Mouse (Mus musculus) myocyte (in vitro differentiated cells): ENCODE results near the gene Zfp790. TPM values are rescaled to one million over a fixed set of nuclear protein-coding genes. Genes with fewer than 3 reads are reported as not detected.

Experiments used
- H3K27me3 ChIP-seq: one replicate; pipeline ENCODE4 v1.6.1; 2011; ENCODE audit not compliant: control insufficient read depth, insufficient read depth, insufficient read length
- H3K36me3 ChIP-seq: one replicate; pipeline ENCODE4 v1.6.1; 2011; ENCODE audit not compliant: control insufficient read depth, insufficient read depth
- H3K4me2 ChIP-seq: one replicate; pipeline ENCODE4 v1.6.1; 2011; ENCODE audit warnings: low read depth, control low read depth
- H3K4me3 ChIP-seq: one replicate; pipeline ENCODE4 v1.5.1; 2011; ENCODE audit warnings: mild to moderate bottlenecking, control low read depth, moderate library complexity
- H3K79me2 ChIP-seq: one replicate; pipeline ENCODE4 v1.6.1; 2011; ENCODE audit not compliant: control insufficient read depth, insufficient read depth
- H3ac ChIP-seq: one replicate; pipeline ENCODE4 v1.6.1; 2011; ENCODE audit not compliant: control insufficient read depth, insufficient read length
- CEBPB ChIP-seq: IDR thresholded peaks from 2 replicates; pipeline ENCODE4 v1.6.1; 2011; ENCODE audit warnings: mild to moderate bottlenecking, moderate library complexity; ENCODE audit not compliant: poor library complexity, insufficient read depth, severe bottlenecking
- E2F4 ChIP-seq: IDR thresholded peaks from one replicate; pipeline ENCODE4 v1.6.1; 2011; ENCODE audit warnings: mild to moderate bottlenecking, control low read depth, moderate library complexity; ENCODE audit not compliant: insufficient read depth
- MAX ChIP-seq: IDR thresholded peaks from one replicate; pipeline ENCODE4 v1.6.1; 2011; ENCODE audit warnings: low read depth, mild to moderate bottlenecking, control low read depth
- MYOD1 ChIP-seq, 3 experiments: IDR thresholded peaks; one replicate each; pipeline ENCODE4 v1.6.1; 2011; ENCODE audit warnings: control low read depth in 2 of 3, low read depth in 2 of 3, mild to moderate bottlenecking in 2 of 3, moderate library complexity in 1 of 3; ENCODE audit not compliant: insufficient read length in 2 of 3, control insufficient read depth in 1 of 3
- MYOG ChIP-seq, 3 experiments: IDR thresholded peaks; one replicate each; pipeline ENCODE4 v1.6.1; 2011; ENCODE audit warnings: control low read depth in 2 of 3, low read depth in 2 of 3, mild to moderate bottlenecking in 2 of 3; ENCODE audit not compliant: insufficient read length in 2 of 3, control insufficient read depth in 1 of 3, insufficient read depth in 1 of 3
- POLR2A ChIP-seq: IDR thresholded peaks from one replicate; pipeline ENCODE4 v1.6.1; 2011; ENCODE audit warnings: low read depth, mild to moderate bottlenecking, control low read depth, moderate library complexity; ENCODE audit not compliant: insufficient read length
- POLR2AphosphoS2 ChIP-seq: IDR thresholded peaks from one replicate; pipeline ENCODE4 v1.6.1; 2011; ENCODE audit warnings: low read depth, control low read depth; ENCODE audit not compliant: insufficient read length
- REST ChIP-seq: IDR thresholded peaks from one replicate; pipeline ENCODE4 v1.6.1; 2011; ENCODE audit warnings: mild to moderate bottlenecking, control low read depth, moderate library complexity; ENCODE audit not compliant: insufficient read depth, insufficient read length
- SRF ChIP-seq: IDR thresholded peaks from one replicate; pipeline ENCODE4 v1.6.1; 2011; ENCODE audit warnings: low read depth; ENCODE audit not compliant: control insufficient read depth, insufficient read length
- TCF12 ChIP-seq: IDR thresholded peaks from one replicate; pipeline ENCODE4 v1.6.1; 2011; ENCODE audit warnings: mild to moderate bottlenecking, control low read depth; ENCODE audit not compliant: poor library complexity, insufficient read depth, severe bottlenecking
- TCF3 ChIP-seq: IDR thresholded peaks from one replicate; pipeline ENCODE4 v1.6.1; 2011; ENCODE audit warnings: low read depth, control low read depth; ENCODE audit not compliant: insufficient read length
- USF1 ChIP-seq: IDR thresholded peaks from one replicate; pipeline ENCODE4 v1.6.1; 2011; ENCODE audit warnings: low read depth, mild to moderate bottlenecking, control low read depth, moderate library complexity
- polyA plus RNA-seq: library from polyadenylated mRNA; unstranded; fragments of >200 nt; fragmentation: generic; extraction: Trizol; gene quantifications from one replicate; pipeline ENCODE4 v1.2.1, GENCODE M21; 2012; ENCODE audit warnings: missing spikeins

The Zfp790 gene
- 5.1 TPM for polyA plus RNA-seq

DNA sequence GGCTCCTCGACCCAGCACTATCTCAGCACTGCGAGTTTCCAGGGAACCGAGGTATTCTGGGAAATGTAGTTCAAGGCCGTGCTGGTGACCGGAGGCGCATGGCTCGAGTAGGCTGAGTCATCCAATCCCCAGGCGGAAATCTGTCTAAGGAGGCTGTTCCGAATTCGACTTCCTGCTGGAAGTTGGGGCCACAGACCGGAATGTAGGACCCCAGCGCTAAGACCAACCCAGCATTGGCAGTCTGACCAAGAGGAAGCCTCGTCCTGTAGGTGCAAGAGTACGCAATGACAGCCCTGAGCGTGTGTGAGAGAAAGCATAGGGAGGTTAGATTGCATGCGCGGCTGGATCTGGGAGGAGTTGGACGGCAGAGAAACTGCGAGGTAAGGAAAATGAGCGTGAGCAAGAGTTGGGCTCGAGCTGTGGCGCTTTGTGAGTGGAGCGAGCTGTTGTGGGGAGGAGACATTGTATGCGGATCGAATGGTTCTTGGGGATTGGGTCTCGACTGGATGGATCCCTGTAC is at the start of gene Zfp790:
Gene Zfp790, plus strand, starts transcription at position 205 of the 520 bp plus-strand sequence.
- Histone ChIP-seq H3K4me3 (peak within 1 kb of the TSS; percentile 63), H3K79me2 (peaks cover 31% of the 10 kb centered on the region), H3K4me2 (peak within 1 kb of the TSS; percentile 83), H3ac (peak within 1 kb of the TSS; percentile 67), H3K36me3 (no peaks in the 10 kb centered on the region), H3K27me3 (no peaks in the 10 kb centered on the region)
- TF ChIP-seq MAX (no peak), E2F4 (no peak), MYOD1 (IDR thresholded peaks at IDR 0.05; ENCODE audit: control insufficient read depth in 1 of 3, insufficient read length in 2 of 3, low read depth in 2 of 3) (no peak), POLR2AphosphoS2 (peak; percentile 79), REST (no peak), POLR2A (peak; percentile 81), TCF12 (no peak), CEBPB (no peak), MYOG (IDR thresholded peaks at IDR 0.05; ENCODE audit: control insufficient read depth in 1 of 3, insufficient read depth in 1 of 3, insufficient read length in 2 of 3, low read depth in 2 of 3) (no peak), SRF (peak; percentile 7), USF1 (peak; percentile 9), TCF3 (no peak)

DNA sequence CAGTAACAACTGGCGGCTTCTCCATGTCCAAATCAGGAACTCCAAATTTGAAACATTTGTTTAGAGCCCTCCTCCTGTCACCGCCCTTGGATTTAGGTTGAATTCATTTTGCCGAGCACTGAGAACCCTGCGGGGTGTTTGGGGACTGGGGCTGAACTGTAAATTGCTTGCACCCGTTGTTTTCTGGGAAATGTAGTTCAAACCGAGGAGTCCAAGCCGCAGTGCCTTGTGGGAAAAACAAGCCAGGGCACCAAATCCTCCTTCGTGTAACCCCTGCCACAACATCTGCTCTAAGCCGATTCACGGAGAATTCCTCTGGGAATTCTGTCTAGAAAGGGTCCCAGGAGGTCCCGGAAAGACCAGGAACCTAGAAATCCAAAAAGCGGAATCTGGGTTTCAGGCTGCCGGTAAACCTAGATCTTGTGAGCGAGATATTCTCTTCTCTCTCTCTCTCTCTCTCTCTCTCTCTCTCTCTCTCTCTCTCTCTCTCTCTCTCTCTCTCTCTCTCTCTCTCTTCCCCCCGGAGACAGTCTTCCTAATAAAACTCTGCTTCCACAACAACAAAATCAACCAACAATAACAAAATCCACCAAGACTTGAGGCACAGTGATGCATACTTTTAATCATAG is 48.7 kb upstream of the Zfp790 start:
- no peak for TF ChIP-seq CEBPB
- TF ChIP-seq TCF3, result no peak
- TF ChIP-seq SRF, result no peak
- no peak for TF ChIP-seq POLR2AphosphoS2
- TF ChIP-seq MYOD1 (IDR thresholded peaks at IDR 0.05; ENCODE audit: control insufficient read depth in 1 of 3, insufficient read length in 2 of 3, low read depth in 2 of 3), result no peak
- TF ChIP-seq REST, result no peak
- no peak for TF ChIP-seq TCF12
- TF ChIP-seq MYOG (IDR thresholded peaks at IDR 0.05; ENCODE audit: control insufficient read depth in 1 of 3, insufficient read depth in 1 of 3, insufficient read length in 2 of 3, low read depth in 2 of 3), result no peak
- TF ChIP-seq MAX, result no peak
- TF ChIP-seq POLR2A, result no peak
- no peak for TF ChIP-seq E2F4
- TF ChIP-seq USF1, result no peak
- Histone ChIP-seq H3ac (no peak overlapping the region), H3K4me2 (peak overlapping the region; percentile 99), H3K79me2 (peaks cover 26% of the 10 kb centered on the region), H3K4me3 (peak overlapping the region; percentile 82), H3K36me3 (peaks cover 6% of the 10 kb centered on the region), H3K27me3 (no peaks in the 10 kb centered on the region)

DNA sequence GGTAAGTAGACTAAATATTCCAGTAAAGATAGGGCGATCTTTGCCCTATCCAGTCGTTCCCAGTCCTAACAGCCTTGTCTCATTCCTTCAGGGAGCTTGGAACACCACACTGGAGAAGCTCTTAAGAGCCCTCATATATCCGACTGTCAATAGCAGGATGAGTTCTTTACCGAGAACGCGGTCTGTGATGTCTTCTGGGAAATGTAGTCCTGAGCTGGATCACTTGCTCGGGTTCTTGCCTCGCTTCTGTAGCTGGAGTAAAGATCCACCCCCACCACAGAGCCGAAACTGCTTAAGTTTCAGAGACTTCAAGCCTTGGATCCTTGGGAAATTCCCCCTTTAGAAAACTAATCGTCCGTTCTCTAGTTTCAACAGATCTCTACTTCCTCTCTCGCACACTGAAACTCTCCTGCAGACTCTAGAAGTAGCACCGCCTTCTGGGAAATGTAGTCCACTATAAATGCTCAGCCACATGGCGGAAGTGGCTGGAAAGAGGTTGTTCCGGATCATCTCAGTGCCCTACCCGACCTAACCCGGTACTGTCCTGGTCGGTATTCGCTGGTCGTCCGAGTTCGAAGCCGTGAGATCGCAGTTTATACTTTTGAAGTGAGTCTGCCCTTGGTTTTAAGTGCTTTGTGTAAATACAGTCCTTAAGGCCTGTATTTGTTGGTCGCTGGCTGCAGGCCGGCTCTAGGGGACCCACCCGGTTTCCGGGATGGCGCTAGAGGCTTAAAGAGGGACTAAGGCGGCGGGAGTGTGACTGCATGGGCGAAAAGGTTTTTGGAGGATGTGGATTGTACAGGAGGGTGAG is 47.6 kb upstream of the Zfp790 start, which contains the start of gene Zfp84:
Gene Zfp84, plus strand, starts transcription at position 463 of the 811 bp plus-strand sequence.
- peaks cover 6% of the 10 kb centered on the region for H3K36me3 ChIP-seq
- peak within 1 kb of the TSS; percentile 82 for H3K4me3 ChIP-seq
- no peaks in the 10 kb centered on the region for H3K27me3 ChIP-seq
- TF ChIP-seq MAX (peak; percentile 1), POLR2AphosphoS2 (peak; percentile 72), USF1 (peak; percentile 53), POLR2A (peak; percentile 82), CEBPB (no peak), SRF (no peak)
- H3ac ChIP-seq, result peak within 1 kb of the TSS; percentile 54
- peak within 1 kb of the TSS; percentile 99 for H3K4me2 ChIP-seq
- peaks cover 29% of the 10 kb centered on the region for H3K79me2 ChIP-seq

DNA sequence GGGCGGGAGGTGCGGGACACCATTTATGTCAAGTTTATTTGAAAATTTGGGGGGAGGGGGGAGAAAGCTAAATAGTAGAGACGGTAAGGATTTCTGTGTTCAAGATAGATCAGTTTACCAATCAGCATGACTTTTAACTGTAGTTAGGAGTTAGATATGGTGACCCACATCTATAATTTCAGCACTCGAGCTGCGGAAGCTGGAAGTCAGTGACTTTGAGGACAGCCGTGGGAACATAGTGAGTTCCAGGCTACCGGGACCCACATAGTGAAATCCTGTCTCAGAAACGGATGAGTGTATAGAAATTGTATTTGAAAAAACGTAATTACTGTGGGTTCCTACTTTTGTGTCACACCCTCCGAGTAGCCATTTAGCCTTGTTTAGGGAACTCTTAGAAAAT is 46.9 kb upstream of the Zfp790 start:
- peaks cover 29% of the 10 kb centered on the region for H3K79me2 ChIP-seq
- TF ChIP-seq TCF12, result no peak
- TF ChIP-seq MAX, result no peak
- no peak for TF ChIP-seq MYOD1 (IDR thresholded peaks at IDR 0.05; ENCODE audit: control insufficient read depth in 1 of 3, insufficient read length in 2 of 3, low read depth in 2 of 3)
- TF ChIP-seq POLR2AphosphoS2, result no peak
- no peak for TF ChIP-seq REST
- no peak for TF ChIP-seq E2F4
- TF ChIP-seq SRF, result no peak
- TF ChIP-seq MYOG (IDR thresholded peaks at IDR 0.05; ENCODE audit: control insufficient read depth in 1 of 3, insufficient read depth in 1 of 3, insufficient read length in 2 of 3, low read depth in 2 of 3), result no peak
- peak overlapping the region; percentile 82 for H3K4me3 ChIP-seq
- H3K27me3 ChIP-seq, result no peaks in the 10 kb centered on the region
- H3ac ChIP-seq, result peak overlapping the region; percentile 54
- peak overlapping the region; percentile 81 for H3K4me2 ChIP-seq
- peaks cover 6% of the 10 kb centered on the region for H3K36me3 ChIP-seq
